Mouse (Mus musculus) intestine, embryonic 14.5 days (tissue): ENCODE results near the gene Tmem104. TPM values are rescaled to one million over a fixed set of nuclear protein-coding genes. Genes with fewer than 3 reads are reported as not detected.

ENCODE experiments used
- ATAC-seq: fragments of 200-750 bp; cut with Nextera tagmentation; replicated peaks from 2 replicates; pipeline ENCODE4 v1.8.0; 2017; ENCODE audit warnings: low read depth, moderate number of reproducible peaks, moderate TSS enrichment, moderate library complexity; ENCODE audit not compliant: low FRiP score, low TSS enrichment
- DNase-seq: peaks from one replicate; pipeline ENCODE4 v3.0.0-alpha.2; 2018; ENCODE audit warnings: low spot score
- H3K27ac ChIP-seq: fragments of 300-500 bp; sonication (generic); 2 replicates; pipeline ENCODE4 v1.5.1; 2014; ENCODE audit warnings: low read depth, mild to moderate bottlenecking, control low read depth
- H3K27me3 ChIP-seq: fragments of 300-500 bp; sonication (generic); replicated peaks from 2 replicates; pipeline ENCODE4 v1.6.1; 2014; ENCODE audit warnings: low read length, control low read depth; ENCODE audit not compliant: control insufficient read depth, insufficient read depth
- H3K36me3 ChIP-seq: fragments of 300-500 bp; sonication (generic); 2 replicates; pipeline ENCODE4 v1.6.1; 2014; ENCODE audit warnings: low read length, control low read depth; ENCODE audit not compliant: control insufficient read depth, insufficient read depth
- H3K4me1 ChIP-seq: fragments of 300-500 bp; sonication (generic); replicated peaks from 2 replicates; pipeline ENCODE4 v1.6.1; 2014; ENCODE audit warnings: low read length, control low read depth, mixed read lengths; ENCODE audit not compliant: control insufficient read depth, insufficient read depth
- H3K4me2 ChIP-seq: fragments of 300-500 bp; sonication (generic); 2 replicates; pipeline ENCODE4 v1.6.1; 2014; ENCODE audit warnings: low read length
- H3K4me3 ChIP-seq: fragments of 300-500 bp; sonication (generic); 2 replicates; pipeline ENCODE4 v1.5.1; 2014; ENCODE audit warnings: low read depth, low read length, control low read depth, mixed read lengths
- H3K9ac ChIP-seq: fragments of 300-500 bp; sonication (generic); 2 replicates; pipeline ENCODE4 v1.6.1; 2014; ENCODE audit warnings: mild to moderate bottlenecking, low read length
- H3K9me3 ChIP-seq: fragments of 300-500 bp; sonication (generic); 2 replicates; pipeline ENCODE4 v1.6.1; 2016; ENCODE audit warnings: low read length, control low read depth; ENCODE audit not compliant: control insufficient read depth
- WGBS: fragments of 180-500 bp; shearing (Covaris S2); extraction: QIAGEN DNeasy Blood & Tissue Kit; methylation state at CpG from one replicate; pipeline ENCODE4 v1.1.7; 2014; 5-methylcytosine and 5-hydroxymethylcytosine counted together
- polyA plus RNA-seq: library from polyadenylated mRNA; unstranded; fragments of >200 nt; fragmentation: Nextera tagmentation; extraction: Ambion mirVana; gene quantifications from 2 replicates; pipeline ENCODE4 v1.2.1, GENCODE M21; 2014

The Tmem104 gene
- polyA plus RNA-seq, 1 experiment from 2014 or later = 8.3 TPM

DNA sequence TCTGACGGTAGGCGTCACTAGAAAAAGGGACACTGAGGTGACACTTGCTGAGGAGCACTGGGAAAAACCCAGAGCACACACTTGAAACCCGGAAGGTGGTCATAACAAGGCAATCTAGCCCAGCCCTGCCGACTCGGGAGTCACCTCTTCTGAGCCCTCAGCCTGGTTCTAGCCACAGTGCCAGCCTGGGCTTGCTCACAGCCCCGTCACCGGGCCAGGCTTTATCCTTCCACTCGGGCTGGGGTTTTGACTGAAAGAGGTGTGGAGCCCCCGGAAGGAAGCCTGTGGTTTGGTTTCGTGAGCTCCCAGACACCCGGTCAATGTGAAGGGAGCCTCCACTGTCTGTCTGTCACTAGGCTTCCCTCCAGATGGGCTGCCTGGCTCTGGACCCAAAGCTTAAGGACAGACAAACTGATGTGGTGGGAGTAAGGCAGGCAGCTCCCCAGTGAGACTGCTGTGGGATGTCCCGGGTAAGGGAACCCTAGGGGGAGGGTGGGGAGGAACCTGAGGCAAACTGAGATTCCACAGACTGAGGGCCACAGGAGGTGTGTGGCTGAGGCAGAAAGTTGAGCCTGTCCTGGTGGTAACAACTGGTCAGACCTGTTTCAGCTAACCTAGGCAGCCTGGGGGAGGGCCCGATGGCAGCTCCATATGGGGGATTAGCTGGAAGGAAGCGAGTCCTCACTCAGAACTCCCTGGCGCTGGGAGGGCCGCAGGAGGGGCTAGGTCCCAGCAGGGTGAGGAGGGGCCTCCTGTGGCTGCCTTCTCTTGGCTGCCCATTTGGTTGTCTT is 13.5 kb upstream of the Tmem104 start:
- 18% methylated on average over 16 of the region's 16 CpGs for WGBS
- H3K9ac ChIP-seq = no peak overlapping the region

GRCm38 (mm10) chr11:115176399-115177190 is 10.7 kb upstream of the Tmem104 start:
- Histone ChIP-seq H3K36me3 (no peaks in the 10 kb centered on the region), H3K9ac (no peak overlapping the region), H3K4me2 (peak overlapping the region; percentile 42), H3K27ac (peak overlapping the region; percentile 47), H3K9me3 (no peaks in the 10 kb centered on the region), H3K4me3 (no peak overlapping the region), H3K27me3 (no peaks in the 10 kb centered on the region), H3K4me1 (peaks cover 71% of the 10 kb centered on the region)
- ATAC-seq (no peak), DNase-seq (no peak)
- WGBS = 60% methylated on average over 24 of the region's 24 CpGs

More for the DNA sequence above, 13.5 kb upstream of the Tmem104 start:
- Histone ChIP-seq H3K27ac (peak overlapping the region; percentile 70), H3K4me1 (peaks cover 76% of the 10 kb centered on the region), H3K4me2 (peak overlapping the region; percentile 34), H3K9me3 (no peaks in the 10 kb centered on the region), H3K36me3 (no peaks in the 10 kb centered on the region), H3K27me3 (no peaks in the 10 kb centered on the region), H3K4me3 (no peak overlapping the region)
- ATAC-seq = peak; percentile 38
- peak; percentile 73 for DNase-seq

GRCm38 (mm10) chr11:115177559-115178195 is 9.6 kb upstream of the Tmem104 start:
- 17% methylated on average over 10 of the region's 10 CpGs for WGBS
- Histone ChIP-seq H3K9me3 (no peaks in the 10 kb centered on the region), H3K4me3 (peak overlapping the region; percentile 16; the same call in 1 of the 2 replicates), H3K27ac (peak overlapping the region; percentile 47; the same call in 1 of the 2 replicates), H3K9ac (no peak overlapping the region), H3K4me2 (peak overlapping the region; percentile 42), H3K36me3 (0 out of 2 replicates have a peak, but pooled peaks cover 2% of the 10 kb centered on the region), H3K27me3 (no peaks in the 10 kb centered on the region), H3K4me1 (peaks cover 60% of the 10 kb centered on the region)
- peak; percentile 72 for ATAC-seq
- DNase-seq = peak; percentile 82

GRCm38 (mm10) chr11:115178766-115179165 is 8.5 kb upstream of the Tmem104 start:
- Histone ChIP-seq H3K4me2 (no peak overlapping the region), H3K27me3 (no peaks in the 10 kb centered on the region), H3K4me1 (peaks cover 49% of the 10 kb centered on the region), H3K36me3 (0 out of 2 replicates have a peak, but pooled peaks cover 2% of the 10 kb centered on the region), H3K9ac (no peak overlapping the region), H3K4me3 (no peak overlapping the region), H3K27ac (no peak overlapping the region), H3K9me3 (no peaks in the 10 kb centered on the region)
- 62% methylated on average over 2 of the region's 2 CpGs for WGBS
- ATAC-seq (no peak), DNase-seq (no peak)

DNA sequence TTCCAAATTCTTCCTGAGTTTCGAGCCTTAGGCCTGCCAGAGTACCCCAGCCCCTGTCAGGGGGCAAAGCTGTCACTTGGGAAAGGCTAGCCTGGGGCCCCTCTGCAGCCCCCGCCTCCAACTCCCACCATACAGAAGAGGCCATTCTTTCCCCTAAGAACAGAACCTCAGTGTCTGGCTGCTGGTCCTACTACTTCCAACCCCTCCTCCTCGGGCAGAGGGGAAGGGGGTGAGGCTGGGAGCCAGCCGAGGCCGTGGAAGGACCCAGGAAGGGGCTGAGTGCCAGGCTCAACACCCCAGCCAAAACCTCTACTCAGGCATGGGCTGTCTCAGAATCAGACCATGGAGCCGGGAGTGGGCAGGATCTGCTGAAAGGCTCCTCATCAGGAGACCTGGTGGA is 8.1 kb upstream of the Tmem104 start:
- Histone ChIP-seq H3K27ac (no peak overlapping the region), H3K4me3 (no peak overlapping the region), H3K36me3 (0 out of 2 replicates have a peak, but pooled peaks cover 2% of the 10 kb centered on the region), H3K4me2 (no peak overlapping the region), H3K9ac (no peak overlapping the region), H3K4me1 (peaks cover 45% of the 10 kb centered on the region), H3K9me3 (no peaks in the 10 kb centered on the region), H3K27me3 (no peaks in the 10 kb centered on the region)
- 60% methylated on average over 6 of the region's 6 CpGs for WGBS
- ATAC-seq = no peak
- no peak for DNase-seq

GRCm38 (mm10) chr11:115179881-115180280 is 7.4 kb upstream of the Tmem104 start:
- Histone ChIP-seq H3K9me3 (no peaks in the 10 kb centered on the region), H3K4me3 (no peak overlapping the region), H3K9ac (no peak overlapping the region), H3K4me2 (no peak overlapping the region), H3K36me3 (0 out of 2 replicates have a peak, but pooled peaks cover 2% of the 10 kb centered on the region), H3K4me1 (peaks cover 42% of the 10 kb centered on the region), H3K27ac (no peak overlapping the region), H3K27me3 (no peaks in the 10 kb centered on the region)
- ATAC-seq (no peak), DNase-seq (no peak)
- 71% methylated on average over 6 of the region's 6 CpGs for WGBS

DNA sequence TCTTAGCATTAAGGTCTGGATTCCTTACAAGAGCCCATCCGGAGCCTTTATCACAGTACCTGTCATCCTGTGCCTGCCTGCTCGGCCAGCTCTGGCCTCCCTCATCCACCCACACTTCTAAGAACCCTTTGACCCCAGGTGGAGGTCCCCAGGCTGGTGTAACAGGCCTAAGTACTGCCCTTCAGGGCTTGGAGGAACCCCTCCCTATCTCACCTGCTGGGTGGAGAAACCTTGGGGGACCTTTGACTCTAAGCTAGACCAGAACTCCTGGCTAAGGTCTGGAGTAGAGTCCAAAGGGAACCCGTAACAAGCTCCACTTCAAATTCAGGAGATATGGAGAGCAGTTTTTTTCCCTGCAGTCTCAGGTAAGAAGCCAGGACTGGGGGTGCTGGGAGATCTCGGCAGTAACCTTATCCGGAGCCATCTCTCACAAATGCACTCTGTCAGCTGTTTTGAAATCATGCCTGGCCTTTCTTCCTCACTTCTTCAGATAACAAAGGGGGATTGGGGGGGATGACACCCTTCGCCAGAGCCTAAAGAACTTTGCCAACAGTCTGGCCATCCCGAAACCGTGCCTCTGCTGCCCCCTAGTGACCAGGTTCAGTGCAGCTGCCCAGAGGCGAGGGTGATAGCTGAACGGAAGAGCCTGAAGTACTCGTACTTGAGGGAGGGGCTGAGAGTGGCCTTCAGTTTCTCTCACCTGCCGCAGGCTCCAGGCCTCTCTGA is 5.2 kb upstream of the Tmem104 start:
- no peak overlapping the region for H3K27ac ChIP-seq
- WGBS = 21% methylated on average over 12 of the region's 12 CpGs
- H3K4me1 ChIP-seq = peaks cover 25% of the 10 kb centered on the region
- no peak overlapping the region for H3K4me3 ChIP-seq
- DNase-seq = peak; percentile 98
- H3K9me3 ChIP-seq = no peaks in the 10 kb centered on the region
- H3K27me3 ChIP-seq = no peaks in the 10 kb centered on the region
- H3K4me2 ChIP-seq = no peak overlapping the region
- 0 out of 2 replicates have a peak, but pooled peaks cover 2% of the 10 kb centered on the region for H3K36me3 ChIP-seq
- ATAC-seq = no peak
- no peak overlapping the region for H3K9ac ChIP-seq

- H3K4me1 ChIP-seq = peaks cover 11% of the 10 kb centered on the region
- no peak overlapping the region for H3K27ac ChIP-seq
- no peaks in the 10 kb centered on the region for H3K27me3 ChIP-seq
- WGBS = 33% methylated on average over 4 of the region's 4 CpGs
- ATAC-seq = no peak
- H3K9me3 ChIP-seq = no peaks in the 10 kb centered on the region
- no peak overlapping the region for H3K4me2 ChIP-seq
- no peak overlapping the region for H3K9ac ChIP-seq
- H3K36me3 ChIP-seq = 0 out of 2 replicates have a peak, but pooled peaks cover 2% of the 10 kb centered on the region
- DNase-seq = no peak
- H3K4me3 ChIP-seq = no peak overlapping the region
These were observed 2.3 kb upstream of the Tmem104 start for GRCm38 (mm10) chr11:115184973-115185372.
